Mouse (Mus musculus) mature B cell (primary cell): ENCODE data around the gene Scrg1.
"Not testable (repeated sequence)": the region's sequence is repeated elsewhere in the genome, so short reads cannot be mapped to it uniquely, and the experiment has no call there.

ENCODE experiments used
- in situ Hi-C: fragments of 300-500 bp; cut with MboI; formaldehyde crosslinking; loops from 2 replicates; pipeline ENCODE4 v1.14.3; 2019

The Scrg1 gene

GRCm38 (mm10) chr8:57455765-57456164 lies at the start of gene Scrg1:
TSS of gene Scrg1 (plus strand) at chr8:57455923.
- in situ Hi-C loops = no loop called here

- in situ Hi-C loops = no loop called here
Observed at GRCm38 (mm10) chr8:57406366-57406765, 49.4 kb upstream of the Scrg1 start.

- in situ Hi-C loops = no loop called here
Observed at GRCm38 (mm10) chr8:57409333-57409732, 46.4 kb upstream of the Scrg1 start.

- in situ Hi-C loops = no loop called here
Observed at GRCm38 (mm10) chr8:57409779-57410472, 45.8 kb upstream of the Scrg1 start.

- in situ Hi-C loops = no loop called here
Observed at GRCm38 (mm10) chr8:57410473-57410863, 45.3 kb upstream of the Scrg1 start.

GRCm38 (mm10) chr8:57411366-57411765 lies 44.4 kb upstream of the Scrg1 start:
- in situ Hi-C loops = no loop called here

- in situ Hi-C loops = no loop called here
Observed at GRCm38 (mm10) chr8:57416827-57417226, 38.9 kb upstream of the Scrg1 start.

GRCm38 (mm10) chr8:57426074-57426473 lies 29.6 kb upstream of the Scrg1 start:
- in situ Hi-C loops = loop anchor here (5.0 kb wide), 1 partner anchor 381 kb away; no protein-coding TSS in a partner anchor

- in situ Hi-C loops = loop anchor here (5.0 kb wide), 1 partner anchor 380 kb away; no protein-coding TSS in a partner anchor
Observed at GRCm38 (mm10) chr8:57427581-57428366, 27.9 kb upstream of the Scrg1 start.

GRCm38 (mm10) chr8:57428566-57428965 lies 27.2 kb upstream of the Scrg1 start:
- in situ Hi-C loops = loop anchor here (5.0 kb wide), 1 partner anchor 379 kb away; no protein-coding TSS in a partner anchor

- in situ Hi-C loops = loop anchor here (5.0 kb wide), 1 partner anchor 378 kb away; no protein-coding TSS in a partner anchor
Observed at GRCm38 (mm10) chr8:57429166-57429887, 26.4 kb upstream of the Scrg1 start.

- in situ Hi-C loops = loop anchor here (5.0 to 10.0 kb wide), 2 partner anchors 105 to 377 kb away; no protein-coding TSS in a partner anchor
Observed at GRCm38 (mm10) chr8:57429888-57430274, 25.8 kb upstream of the Scrg1 start.

GRCm38 (mm10) chr8:57430901-57431300 lies 24.8 kb upstream of the Scrg1 start:
- in situ Hi-C loops = loop anchor here (10.0 kb wide), 1 partner anchor 104 kb away; no protein-coding TSS in a partner anchor

- in situ Hi-C loops = loop anchor here (10.0 kb wide), 1 partner anchor 102 kb away; no protein-coding TSS in a partner anchor
Observed at GRCm38 (mm10) chr8:57432802-57433201, 22.9 kb upstream of the Scrg1 start.

- in situ Hi-C loops = loop anchor here (10.0 kb wide), 1 partner anchor 99 kb away; no protein-coding TSS in a partner anchor
Observed at GRCm38 (mm10) chr8:57435768-57436436, 19.8 kb upstream of the Scrg1 start.

- in situ Hi-C loops = loop anchor here (10.0 kb wide), 1 partner anchor 98 kb away; no protein-coding TSS in a partner anchor
Observed at GRCm38 (mm10) chr8:57436437-57436796, 19.3 kb upstream of the Scrg1 start.

GRCm38 (mm10) chr8:57441131-57441530 lies 14.6 kb upstream of the Scrg1 start:
- in situ Hi-C loops = no loop called here

- in situ Hi-C loops = no loop called here
Observed at GRCm38 (mm10) chr8:57441556-57441955, 14.2 kb upstream of the Scrg1 start.

- in situ Hi-C loops = no loop called here
Observed at GRCm38 (mm10) chr8:57443289-57443688, 12.4 kb upstream of the Scrg1 start.

- in situ Hi-C loops = not testable (repeated sequence)
Observed at GRCm38 (mm10) chr8:57445901-57446300, 9.8 kb upstream of the Scrg1 start.

GRCm38 (mm10) chr8:57450726-57451125 lies 5.0 kb upstream of the Scrg1 start:
- in situ Hi-C loops = no loop called here
